Mouse (Mus musculus): ENCODE results near the gene Supt7l.

GRCm38 (mm10) chr5:31470334-31470733, 57.3 kb downstream of the Supt7l start:
- TF ChIP-seq CTCF (IDR thresholded peaks at IDR 0.05; ENCODE audit: borderline replicate concordance, insufficient read depth, low read depth, low read length): peak; percentile 15; the same call in 1 of the 2 replicates
- no peak for TF ChIP-seq POLR2A (IDR thresholded peaks at IDR 0.05; ENCODE audit: borderline replicate concordance, insufficient read depth, low read length)

Data from cerebellum, adult 2 months (tissue).